Mouse (Mus musculus): ENCODE measurements at regions not wholly inside any gene's neighbourhood (a gene's known extent, or its start where the extent isn't known, plus 50 kb on each side); places are given as distances from the start of the nearest gene placed in this dataset.
A peak's percentile ranks its signal among the peaks of the same experiment; 100 is the strongest.

DNA sequence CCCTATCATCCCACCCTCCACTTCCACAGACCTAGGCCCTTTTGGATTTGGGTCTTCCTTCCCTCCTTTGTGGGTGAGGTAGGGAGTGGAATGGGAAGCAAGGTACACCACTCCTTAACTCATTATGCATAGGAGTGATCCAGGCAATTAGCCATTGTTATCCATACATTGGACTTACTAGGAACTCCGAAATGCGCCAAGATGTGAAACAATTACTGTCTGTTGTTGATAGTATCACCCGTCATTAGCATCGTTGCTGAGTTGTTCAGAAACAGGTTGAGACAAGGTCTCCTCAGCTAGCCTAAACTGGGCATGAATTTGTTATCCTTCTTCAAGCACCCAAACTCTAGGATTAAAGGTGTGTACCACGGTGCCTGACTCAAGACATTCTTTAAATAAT lies 246.3 kb upstream of the Hnrnpa3 start:
- DNase-seq = no peak

DNA sequence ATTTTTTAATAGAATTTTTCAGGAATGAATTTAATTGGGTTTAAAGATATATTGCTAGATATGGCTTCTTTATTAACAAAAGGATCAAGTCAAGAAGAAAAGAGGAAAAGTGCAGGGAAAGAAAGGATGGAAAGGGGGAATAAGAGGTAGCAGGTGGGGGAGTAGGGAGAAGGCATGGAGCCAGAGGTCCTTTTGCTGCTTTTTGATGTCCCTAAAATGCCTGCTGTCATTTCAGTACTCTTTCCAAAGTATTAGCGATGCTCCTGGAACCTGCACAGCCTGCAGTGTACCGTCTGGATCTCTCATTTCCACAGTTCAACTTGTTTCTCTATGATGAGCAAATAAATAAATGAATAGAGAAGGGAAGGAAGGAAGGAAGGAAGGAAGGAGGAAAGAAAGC lies 240.4 kb upstream of the Hnrnpa3 start:
- no peak for DNase-seq

DNA sequence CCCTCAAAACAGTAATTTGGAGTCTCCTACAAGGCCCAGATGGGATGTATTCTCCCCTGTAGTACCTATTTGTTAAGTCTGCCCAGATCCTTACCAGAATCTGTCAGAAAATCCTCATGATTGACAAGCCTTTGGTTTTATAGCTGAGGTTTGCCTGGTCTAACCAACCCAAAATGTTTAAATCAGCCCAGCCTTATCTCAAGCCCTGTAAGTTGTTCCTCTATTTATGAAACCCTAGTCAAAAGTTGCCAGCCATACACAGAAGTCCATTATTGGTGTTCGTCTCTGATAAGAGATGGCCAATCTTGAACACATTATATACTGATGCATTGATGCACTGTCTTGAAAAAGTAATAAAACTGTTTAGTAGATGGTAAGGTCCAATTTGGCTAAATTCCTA lies 239.9 kb upstream of the Hnrnpa3 start:
- DNase-seq = no peak

DNA sequence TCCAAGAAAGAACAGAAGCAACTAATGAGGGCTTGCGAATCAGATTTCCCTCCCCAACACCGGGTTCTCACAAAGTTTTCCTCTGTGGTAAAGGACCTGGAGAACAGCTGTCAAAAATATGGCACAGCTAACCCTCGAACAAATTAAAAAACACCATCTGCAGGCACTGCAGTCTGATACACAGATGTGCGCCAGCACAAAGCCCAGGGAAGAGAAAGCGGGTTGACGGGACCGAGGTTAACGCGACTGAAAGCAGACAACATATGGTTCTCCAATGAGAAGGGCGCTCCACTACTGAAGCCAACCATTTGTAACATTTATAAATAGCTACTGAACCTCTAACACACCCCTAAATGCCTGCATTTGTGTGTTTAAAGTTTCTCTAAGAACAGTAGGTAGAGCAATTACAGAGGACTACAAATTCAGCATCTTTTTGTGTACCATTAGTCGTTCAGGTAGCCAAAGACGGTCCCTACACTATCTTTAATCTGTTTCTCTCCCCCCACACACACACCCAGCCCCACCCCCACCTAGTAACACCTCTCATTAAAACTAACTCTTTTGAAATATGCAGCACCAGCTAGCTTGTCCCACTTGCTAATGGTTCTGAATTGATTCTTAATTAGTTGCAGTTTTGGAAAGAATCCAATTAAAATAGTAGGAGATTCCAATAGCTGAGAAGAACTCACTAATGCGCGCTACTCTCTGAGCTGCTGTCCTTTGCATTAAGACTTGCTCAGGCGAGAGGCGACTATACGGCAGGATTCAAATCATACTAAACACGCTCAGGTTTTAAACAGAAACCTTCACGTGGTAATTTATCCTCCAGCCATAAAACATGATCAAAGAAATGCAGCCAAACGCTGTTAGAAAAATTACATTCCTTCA lies 236.0 kb upstream of the Hnrnpa3 start:
- DNase-seq = no peak

DNA sequence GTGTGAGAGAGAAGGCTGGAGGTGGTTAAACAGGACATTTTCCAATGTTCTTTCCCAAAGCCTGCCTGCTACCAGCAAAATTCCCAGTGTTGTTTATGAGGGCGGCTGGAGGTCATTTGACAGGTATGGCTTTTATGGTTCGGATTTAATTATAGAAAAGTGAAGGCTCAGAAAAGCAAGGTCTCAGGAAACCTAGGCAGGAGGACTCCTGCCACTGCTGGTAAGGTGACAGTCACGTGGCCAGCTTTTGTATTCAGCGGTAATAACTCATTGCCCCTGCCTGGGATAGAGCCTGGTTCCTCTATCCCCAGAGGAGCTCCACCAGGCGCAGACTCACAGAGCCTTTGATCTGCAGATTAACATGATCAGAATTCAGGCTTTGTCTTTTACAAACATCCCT lies 235.2 kb upstream of the Hnrnpa3 start:
- DNase-seq = no peak

DNA sequence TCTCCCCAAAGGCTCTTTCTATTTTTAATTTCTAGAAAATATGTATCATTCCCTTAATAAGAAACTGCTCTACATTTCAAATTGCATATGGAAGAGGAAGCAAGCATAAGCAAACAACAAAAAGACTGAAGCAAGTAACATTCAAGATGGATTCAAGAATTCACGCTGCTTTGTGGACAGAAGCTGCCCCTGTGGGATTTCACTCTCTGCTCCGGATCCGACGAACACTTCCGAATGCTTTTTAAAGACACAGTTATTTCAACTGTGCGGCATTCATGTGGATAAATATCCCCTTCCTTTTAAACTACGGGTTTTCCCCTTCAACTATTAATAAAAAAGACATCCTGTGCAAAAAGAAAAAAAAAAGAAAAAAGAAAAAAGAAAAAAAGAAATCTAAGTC lies 234.7 kb upstream of the Hnrnpa3 start:
- DNase-seq = no peak

DNA sequence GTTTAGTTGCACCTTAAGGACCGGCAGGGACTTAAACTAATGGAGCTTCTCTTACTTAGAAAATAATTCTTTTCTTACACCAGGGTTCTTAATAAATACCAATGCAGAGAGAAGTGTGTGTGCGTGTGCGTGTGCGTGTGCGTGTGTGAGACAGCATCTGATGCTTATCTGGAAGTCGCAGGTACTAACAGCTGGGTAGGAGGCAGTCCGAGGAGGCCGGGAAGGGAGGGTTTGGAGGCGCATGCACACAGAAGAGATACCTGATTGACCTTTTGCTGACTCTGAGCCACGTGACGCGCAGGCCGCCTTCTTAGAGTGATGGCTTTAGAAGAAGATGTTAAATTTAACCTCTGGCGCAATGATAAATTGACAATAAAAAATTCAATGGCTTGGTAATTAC lies 234.2 kb upstream of the Hnrnpa3 start:
- DNase-seq = no peak

DNA sequence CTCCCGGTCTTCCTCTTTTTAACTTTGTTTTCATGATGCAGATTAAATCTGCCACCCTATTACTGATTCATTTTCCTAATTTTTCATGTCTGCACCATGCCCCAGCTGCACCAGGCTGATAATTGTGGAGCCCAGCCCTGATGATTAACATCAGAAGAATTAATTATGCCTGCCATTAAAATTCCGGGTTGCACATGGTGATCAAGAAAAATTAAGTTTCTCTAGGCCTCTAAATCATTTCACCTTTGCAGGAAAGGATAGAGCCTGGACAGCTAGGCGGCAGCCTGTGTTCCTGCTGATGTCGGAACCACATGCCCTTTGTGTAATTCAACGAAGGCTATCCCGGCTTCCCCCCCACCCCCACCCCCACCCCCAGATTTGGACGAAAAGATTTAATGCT lies 233.7 kb upstream of the Hnrnpa3 start:
- DNase-seq = no peak

DNA sequence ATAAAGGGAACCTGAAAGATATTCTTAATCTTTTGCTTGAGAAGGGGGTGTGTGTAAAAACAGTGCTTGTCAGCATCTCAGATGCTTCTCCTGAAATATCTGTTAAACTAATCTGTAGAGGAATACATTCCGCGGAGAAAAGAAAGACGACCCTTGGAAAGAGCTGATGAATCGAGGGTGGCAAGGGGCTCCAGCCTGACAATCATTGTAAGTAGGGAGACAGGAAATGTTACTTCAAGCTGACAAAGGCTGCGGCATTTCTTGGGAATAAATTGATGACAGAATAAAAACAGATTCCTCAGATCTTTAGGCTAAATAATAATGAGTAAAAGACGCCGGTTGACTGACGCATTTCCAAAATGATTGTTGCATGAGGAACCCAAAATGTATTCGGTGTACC lies 233.3 kb upstream of the Hnrnpa3 start:
- DNase-seq = no peak

DNA sequence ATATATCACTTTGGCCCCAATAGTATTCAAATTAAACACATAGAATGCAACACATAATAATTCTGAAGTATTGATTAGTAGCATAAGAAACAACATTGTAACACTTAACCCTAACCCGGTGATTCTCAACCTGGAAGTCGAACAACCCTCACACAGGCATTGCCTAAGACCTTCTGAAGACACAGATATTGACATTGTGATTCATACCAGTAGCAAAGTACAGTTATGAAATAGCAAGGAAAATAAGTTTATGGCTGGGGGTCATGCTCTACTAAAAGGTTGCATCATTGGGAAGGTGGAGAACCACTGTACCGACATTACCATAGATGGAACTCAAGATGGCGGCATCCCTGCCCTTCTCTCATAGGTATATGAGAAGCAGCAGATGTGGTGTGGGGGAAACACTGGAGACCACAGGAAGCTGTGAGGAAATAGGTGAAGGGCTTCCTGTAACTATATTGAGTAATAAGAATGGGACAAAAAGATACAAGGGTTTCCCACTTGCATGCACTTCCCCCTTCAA lies 231.1 kb upstream of the Hnrnpa3 start:
- no peak for DNase-seq

DNA sequence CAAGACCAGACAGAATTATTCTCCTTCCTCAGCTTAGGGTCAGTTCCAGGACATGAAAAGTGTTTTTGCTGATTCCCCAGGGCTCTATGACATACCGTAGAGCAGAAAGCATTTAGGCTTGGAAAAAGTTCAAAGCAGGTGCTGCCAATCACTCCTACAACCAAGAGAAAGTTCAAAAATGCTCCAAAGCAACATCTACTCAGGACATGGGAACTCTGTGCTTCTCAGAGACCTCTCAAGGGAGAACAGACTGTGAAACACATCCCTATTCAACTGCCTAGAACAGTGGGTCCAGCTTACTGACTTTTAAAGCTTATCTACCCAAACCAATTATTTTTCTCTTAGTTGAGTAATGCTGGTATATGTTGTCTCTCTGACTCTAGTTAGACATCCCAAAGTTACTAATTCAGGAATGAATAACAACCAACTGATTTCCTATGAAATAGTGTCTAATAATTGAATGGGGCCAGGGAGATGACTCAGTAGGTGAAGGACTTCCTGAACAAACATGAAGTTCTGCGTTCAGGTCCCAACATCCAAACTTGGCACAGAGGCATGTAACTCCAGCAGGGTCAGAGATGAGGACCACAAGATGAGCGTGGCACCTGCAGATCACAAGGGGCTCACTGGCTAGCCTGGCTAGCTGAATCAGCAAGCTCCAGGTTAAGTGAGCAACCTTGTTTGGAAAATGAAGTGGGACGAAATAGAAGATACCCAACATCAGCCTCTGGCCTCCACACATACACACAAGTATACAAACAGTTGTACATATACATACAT lies 228.7 kb upstream of the Hnrnpa3 start:
- DNase-seq = no peak

DNA sequence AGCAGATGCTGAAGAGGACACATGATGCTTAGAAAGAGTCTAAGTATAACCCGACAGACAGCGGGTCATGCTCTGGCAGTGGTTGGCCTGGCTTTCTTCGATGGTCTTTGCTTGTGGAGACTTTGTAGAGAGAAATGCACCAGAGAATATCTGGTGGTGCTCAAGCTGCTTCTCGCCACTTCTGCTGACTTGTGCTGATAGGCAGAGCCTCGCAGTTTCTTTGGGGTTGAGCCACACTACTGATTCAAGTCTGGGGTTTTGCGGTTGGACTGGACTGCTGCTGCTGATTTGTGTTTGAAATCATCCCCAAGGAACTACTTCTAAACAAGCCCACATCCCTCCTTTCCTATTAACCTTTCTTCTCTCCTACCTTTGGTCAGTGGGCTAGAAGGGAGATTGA lies 227.1 kb upstream of the Hnrnpa3 start:
- DNase-seq = no peak

DNA sequence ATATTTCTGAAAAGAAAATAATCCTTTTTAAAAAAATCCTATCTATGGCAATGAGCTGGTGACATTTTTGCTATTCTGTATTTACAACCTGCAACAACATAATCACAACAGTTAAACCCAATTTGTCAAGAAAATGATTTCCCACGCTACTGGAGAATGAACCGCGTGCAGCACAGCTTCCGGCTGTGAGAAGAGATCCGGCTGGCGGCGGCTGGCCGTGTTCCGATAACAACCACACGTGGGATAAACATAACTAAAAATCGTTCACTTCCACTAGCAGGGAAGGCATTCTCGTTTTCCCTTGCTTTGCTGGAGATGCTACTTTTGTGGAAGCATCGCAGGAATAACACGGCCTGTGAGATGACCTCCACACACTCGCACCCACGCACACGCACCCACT lies 224.5 kb upstream of the Hnrnpa3 start:
- DNase-seq = no peak

DNA sequence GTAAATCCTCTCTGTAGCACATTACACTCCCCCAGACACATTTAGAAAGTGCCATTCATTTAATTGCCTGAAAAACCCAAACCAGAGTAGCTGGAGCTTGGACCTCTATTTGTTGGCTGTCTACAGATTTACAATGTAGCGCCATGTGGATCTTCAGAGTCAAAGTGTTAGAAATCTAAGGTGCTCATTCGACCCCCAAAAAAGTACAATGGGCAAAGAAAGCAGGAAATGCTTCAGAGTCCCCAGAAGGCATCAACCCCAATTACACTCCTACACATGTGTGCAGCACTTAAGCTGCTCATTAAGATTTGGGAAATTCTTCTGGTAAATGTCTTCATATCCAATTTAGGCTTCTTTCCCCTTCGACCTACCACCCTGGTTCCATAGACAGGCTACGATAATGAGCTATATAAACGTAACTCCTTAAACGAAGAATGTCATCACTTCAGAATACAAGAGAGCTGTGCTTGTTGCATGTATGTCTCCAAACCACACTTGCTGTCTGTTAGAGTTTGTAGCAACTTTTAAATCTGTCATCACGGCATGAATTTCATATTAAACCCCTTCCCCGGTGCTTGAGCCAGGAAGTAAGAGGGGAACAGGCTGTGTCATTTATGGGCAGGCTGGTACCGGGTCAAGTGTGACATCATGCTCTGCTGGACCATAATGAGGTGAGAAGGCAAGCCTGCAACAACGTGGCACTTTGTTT lies 219.4 kb upstream of the Hnrnpa3 start:
- no peak for DNase-seq

DNA sequence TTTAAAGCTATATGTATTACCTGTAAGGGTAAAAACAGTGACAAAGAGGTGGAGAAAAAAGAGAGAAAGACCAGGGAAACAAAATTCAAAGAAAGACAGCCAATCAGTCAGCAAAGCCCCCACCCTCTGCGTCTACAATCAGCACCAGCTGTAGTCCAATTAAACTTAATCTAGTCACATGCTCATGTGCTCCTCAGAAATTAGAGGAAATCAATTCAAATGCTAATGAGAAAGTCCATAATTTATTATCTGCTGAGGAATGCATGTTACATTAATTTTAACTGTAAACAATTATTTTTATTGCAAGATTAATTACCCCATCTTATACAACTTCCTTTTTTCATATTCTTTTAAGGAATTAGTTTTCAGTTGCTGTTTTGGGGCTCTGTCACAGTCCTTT lies 216.4 kb upstream of the Hnrnpa3 start:
- no peak for DNase-seq

DNA sequence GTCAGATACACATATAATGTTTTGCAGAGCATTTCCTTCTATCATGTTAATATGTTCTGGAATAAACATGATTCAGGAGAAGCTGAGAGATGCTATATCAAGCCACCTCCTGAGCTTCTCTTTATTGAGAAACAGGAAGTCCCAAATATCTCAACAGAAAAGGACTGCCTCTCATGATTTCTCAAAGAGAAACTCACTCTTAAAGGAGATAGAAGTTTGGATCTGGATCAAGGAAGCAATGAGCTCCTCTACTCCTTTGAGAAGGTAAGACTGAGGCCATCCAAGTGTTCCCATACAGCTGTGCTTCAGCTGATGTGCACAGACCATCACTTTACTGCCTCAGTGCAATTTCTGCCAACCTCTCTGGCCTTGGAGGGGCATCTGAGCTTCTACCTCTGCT lies 213.9 kb upstream of the Hnrnpa3 start:
- no peak for DNase-seq

DNA sequence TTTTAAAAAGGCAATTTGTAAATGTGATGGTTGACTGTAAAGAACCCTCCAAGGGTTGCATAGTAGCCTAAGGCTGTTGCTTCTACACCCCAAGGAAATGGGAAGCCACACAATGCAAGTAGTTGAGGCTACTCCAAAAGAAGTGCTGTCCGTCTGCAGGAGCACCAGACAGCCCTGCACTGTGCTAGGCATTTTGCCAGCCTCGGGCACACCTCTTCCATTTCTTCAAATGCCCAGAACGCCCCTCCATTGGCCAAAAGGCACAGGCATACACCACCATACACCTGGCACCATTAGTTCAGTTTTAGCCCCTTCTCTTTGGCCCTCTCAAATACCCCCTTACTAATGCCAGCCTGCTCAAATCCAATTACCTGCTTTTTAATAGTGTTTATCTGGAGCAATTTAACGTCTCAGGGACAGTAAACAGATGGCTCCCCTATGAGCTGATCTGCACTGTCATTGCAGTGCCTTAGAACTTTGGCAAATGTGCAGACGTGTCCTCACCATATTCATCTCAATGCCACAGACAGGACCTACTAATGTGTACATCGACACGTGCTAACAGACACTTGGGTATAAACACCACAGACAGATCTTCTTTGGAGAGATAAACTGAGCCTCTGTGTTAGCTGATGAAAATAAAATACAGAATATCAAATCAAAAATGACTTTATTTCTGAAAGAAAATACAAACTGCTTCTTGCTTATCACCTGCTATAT lies 211.9 kb upstream of the Hnrnpa3 start:
- no peak for DNase-seq

DNA sequence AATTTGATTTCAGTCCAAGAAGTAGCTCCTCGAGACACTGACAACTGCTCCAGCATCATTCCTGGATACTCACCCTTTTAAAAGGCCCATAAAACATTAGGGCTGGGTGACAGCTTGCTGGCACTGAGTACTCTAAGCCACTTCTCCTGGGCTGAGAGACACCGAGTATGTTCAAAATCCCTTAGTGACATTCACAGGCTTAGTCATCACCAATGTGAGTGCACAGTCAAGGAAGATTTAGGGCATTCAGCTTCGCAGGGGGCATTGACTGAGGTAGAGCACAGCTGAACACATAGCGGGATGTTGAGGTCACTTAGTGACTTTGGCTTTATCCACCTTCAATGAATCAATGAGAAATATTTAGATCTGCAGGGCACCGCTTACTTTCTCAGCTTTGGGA lies 210.8 kb upstream of the Hnrnpa3 start:
- DNase-seq = peak; percentile 22 to 39

DNA sequence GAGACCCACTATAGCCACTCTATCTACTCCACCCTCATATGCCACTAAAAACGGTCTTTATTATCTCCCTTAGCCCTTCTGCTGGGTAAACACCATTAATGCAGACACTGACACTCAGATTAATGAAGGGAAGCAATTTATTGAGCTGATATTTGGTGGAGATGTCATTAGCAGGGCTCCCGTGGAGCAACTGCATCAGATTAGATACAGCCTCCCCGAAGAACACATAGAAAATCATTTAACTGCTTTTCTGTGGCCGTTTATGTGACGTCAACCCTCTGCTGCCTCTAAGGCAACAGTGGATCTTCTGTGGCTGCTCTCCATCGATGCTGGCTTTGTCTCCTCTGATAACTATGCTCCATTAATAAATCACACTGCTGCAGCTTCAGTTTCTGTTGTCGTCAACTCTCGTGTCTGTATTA lies 207.2 kb upstream of the Hnrnpa3 start:
- DNase-seq = no peak

DNA sequence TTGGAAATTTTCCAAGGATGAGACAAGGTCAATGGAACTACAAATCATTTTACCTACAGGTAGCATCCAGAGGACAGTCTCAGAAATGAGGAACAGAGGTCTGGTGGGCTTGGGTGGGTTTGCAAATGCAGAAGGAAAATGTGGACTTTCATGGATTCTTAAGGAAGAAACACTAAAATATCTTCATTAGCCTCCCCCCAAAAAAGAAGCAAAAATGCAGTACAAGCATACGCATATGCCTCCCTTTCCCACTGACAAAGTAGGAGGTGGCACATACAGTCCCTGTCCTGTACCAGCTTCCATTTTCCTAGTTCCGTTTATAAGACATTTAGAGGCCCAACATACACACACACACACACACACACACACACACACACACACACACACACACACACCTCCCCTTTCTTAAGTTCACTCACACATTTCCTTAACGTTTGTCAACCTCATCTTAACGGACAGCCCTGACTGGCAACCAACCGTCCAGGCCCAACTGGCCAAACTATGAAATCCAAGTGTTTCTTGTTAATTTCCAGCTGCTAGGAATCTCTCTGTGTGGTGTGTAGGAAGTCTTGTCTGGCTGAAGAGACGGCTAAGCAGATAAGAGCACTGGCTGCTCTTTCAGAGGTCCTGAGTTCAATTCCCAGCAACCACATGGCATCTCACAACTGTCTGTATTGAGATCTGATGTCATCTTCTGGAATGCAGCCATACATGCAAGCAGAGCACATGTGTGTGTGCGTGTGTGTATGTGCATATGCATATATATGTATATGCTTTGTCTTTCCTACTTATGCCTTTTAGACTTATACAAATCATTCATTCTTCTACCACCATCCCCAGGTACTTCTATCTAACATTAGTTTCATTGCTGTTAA lies 206.6 kb upstream of the Hnrnpa3 start:
- DNase-seq = no peak

DNA sequence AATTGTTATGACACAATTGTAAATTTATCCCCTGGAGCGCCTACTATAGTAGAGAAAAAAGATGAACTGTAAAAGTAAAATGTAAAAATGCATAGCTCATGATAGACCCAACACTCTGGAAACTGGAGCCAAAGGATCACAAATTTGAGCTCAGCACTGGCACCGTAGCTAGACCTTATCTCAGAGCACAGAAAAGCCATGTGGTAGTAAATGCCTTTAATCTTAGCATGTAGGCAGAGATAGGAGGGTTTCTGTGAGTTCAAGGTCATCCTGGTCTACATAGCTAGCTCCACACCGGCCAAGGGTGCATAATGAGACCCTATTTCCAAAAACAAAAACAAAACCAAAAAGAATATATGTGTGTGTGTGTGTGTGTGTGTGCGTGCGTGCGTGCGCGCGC lies 203.6 kb upstream of the Hnrnpa3 start:
- no peak for DNase-seq
